Mouse (Mus musculus) limb, embryonic 10.5 days (tissue): ENCODE data around the gene Catspere2. TPM values are rescaled to one million over a fixed set of nuclear protein-coding genes. Genes with fewer than 3 reads are reported as not detected.
A peak's percentile ranks its signal among the peaks of the same experiment; 100 is the strongest.
"Not testable (repeated sequence)": the region's sequence is repeated elsewhere in the genome, so short reads cannot be mapped to it uniquely, and the experiment has no call there.

Experiments
- DNase-seq: peaks from one replicate; pipeline ENCODE4 v3.0.0-alpha.2; 2017; ENCODE audit warnings: low spot score
- H3K27ac ChIP-seq: fragments of 300-500 bp; sonication (generic); 2 replicates; pipeline ENCODE4 v1.5.1; 2016; ENCODE audit warnings: mild to moderate bottlenecking
- H3K27me3 ChIP-seq: fragments of 300-500 bp; sonication (generic); 2 replicates; pipeline ENCODE4 v1.6.1; 2016; ENCODE audit warnings: low read depth, mild to moderate bottlenecking; ENCODE audit not compliant: poor library complexity, severe bottlenecking
- H3K36me3 ChIP-seq: fragments of 300-500 bp; sonication (generic); 2 replicates; pipeline ENCODE4 v1.6.1; 2016; ENCODE audit warnings: mild to moderate bottlenecking, moderate library complexity
- H3K4me1 ChIP-seq: fragments of 300-500 bp; sonication (generic); 2 replicates; pipeline ENCODE4 v1.6.1; 2016
- H3K4me3 ChIP-seq: fragments of 300-500 bp; sonication (generic); 2 replicates; pipeline ENCODE4 v1.5.1; 2016; ENCODE audit warnings: mild to moderate bottlenecking, moderate library complexity
- H3K9me3 ChIP-seq: fragments of 300-500 bp; sonication (generic); replicated peaks from 2 replicates; pipeline ENCODE4 v1.6.1; 2016; ENCODE audit warnings: mild to moderate bottlenecking
- WGBS: fragments of 180-500 bp; shearing (Covaris S2); methylation state at CpG from one replicate; pipeline ENCODE4 v1.1.7; 2016; 5-methylcytosine and 5-hydroxymethylcytosine counted together
- polyA plus RNA-seq: library from polyadenylated mRNA; unstranded; fragments of >200 nt; fragmentation: Nextera tagmentation; extraction: Ambion mirVana; gene quantifications from 2 replicates; pipeline ENCODE4 v1.2.1, GENCODE M21; 2016

Catspere2 gene
- 0.08 TPM in 1 of 2 replicates, not detected in the other for polyA plus RNA-seq

- WGBS = under 1% methylated on average over 21 of the region's 21 CpGs
- not testable (repeated sequence) for H3K27me3 ChIP-seq, H3K36me3 ChIP-seq, H3K9me3 ChIP-seq, H3K4me1 ChIP-seq
- peak; percentile 84 for DNase-seq
- H3K27ac ChIP-seq = peak within 1 kb of the TSS; percentile 67; the same call in 1 of the 2 replicates
- H3K4me3 ChIP-seq = peak within 1 kb of the TSS; percentile 62
Measured at GRCm38 (mm10) chr1:177983024-177983450, at the start of gene Catspere2. Gene Catspere2, plus strand, starts transcription at chr1:177983423.

GRCm38 (mm10) chr1:177940422-177940977 is 42.7 kb upstream of the Catspere2 start:
- H3K27ac ChIP-seq, DNase-seq, H3K36me3 ChIP-seq, H3K4me1 ChIP-seq, H3K4me3 ChIP-seq, H3K9me3 ChIP-seq, H3K27me3 ChIP-seq: not testable (repeated sequence)
- WGBS = 12% methylated on average over 3 of the region's 4 CpGs

GRCm38 (mm10) chr1:177981276-177981675 is 1.9 kb upstream of the Catspere2 start:
- Histone ChIP-seq H3K4me3 (no peak overlapping the region), H3K9me3 (no peaks in the 10 kb centered on the region), H3K27ac (no peak overlapping the region), H3K36me3 (no peaks in the 10 kb centered on the region), H3K4me1 (0 out of 2 replicates have a peak, but pooled peaks cover 4% of the 10 kb centered on the region), H3K27me3 (no peaks in the 10 kb centered on the region)
- DNase-seq = no peak
- 74% methylated on average over 1 of the region's 1 CpGs for WGBS

- peak overlapping the region; percentile 67; the same call in 1 of the 2 replicates for H3K27ac ChIP-seq
- peak overlapping the region; percentile 62 for H3K4me3 ChIP-seq
- not testable (repeated sequence) for H3K4me1 ChIP-seq, H3K27me3 ChIP-seq, H3K36me3 ChIP-seq, H3K9me3 ChIP-seq, DNase-seq
- under 1% methylated on average over 25 of the region's 41 CpGs for WGBS
Measured at GRCm38 (mm10) chr1:177983582-177983981, 359 bp downstream of the Catspere2 start.

- no peaks in the 10 kb centered on the region for H3K27me3 ChIP-seq
- DNase-seq = no peak
- peak overlapping the region; percentile 28 for H3K4me3 ChIP-seq
- 0 out of 2 replicates have a peak, but pooled peaks cover 4% of the 10 kb centered on the region for H3K4me1 ChIP-seq
- 64% methylated on average over 9 of the region's 9 CpGs for WGBS
- no peak overlapping the region for H3K27ac ChIP-seq
- H3K36me3 ChIP-seq = no peaks in the 10 kb centered on the region
- no peaks in the 10 kb centered on the region for H3K9me3 ChIP-seq
Measured at GRCm38 (mm10) chr1:177984206-177984605, 983 bp downstream of the Catspere2 start.

GRCm38 (mm10) chr1:177987476-177987875 is 4.3 kb downstream of the Catspere2 start:
- not testable (repeated sequence) for DNase-seq, H3K9me3 ChIP-seq, H3K36me3 ChIP-seq, H3K4me1 ChIP-seq, H3K27ac ChIP-seq, H3K4me3 ChIP-seq, H3K27me3 ChIP-seq
- WGBS = 83% methylated on average over 1 of the region's 1 CpGs

GRCm38 (mm10) chr1:178072798-178073197 is 89.6 kb downstream of the Catspere2 start:
- not testable (repeated sequence) for H3K27me3 ChIP-seq, H3K4me3 ChIP-seq, H3K36me3 ChIP-seq, H3K4me1 ChIP-seq, H3K9me3 ChIP-seq, H3K27ac ChIP-seq
- peak; percentile 31 for DNase-seq
- WGBS = 52% methylated on average over 4 of the region's 4 CpGs

- not testable (repeated sequence) for H3K27ac ChIP-seq, H3K27me3 ChIP-seq, DNase-seq, H3K4me3 ChIP-seq, H3K9me3 ChIP-seq, H3K36me3 ChIP-seq, H3K4me1 ChIP-seq
Measured at GRCm38 (mm10) chr1:178097865-178098264, 114.6 kb downstream of the Catspere2 start.

GRCm38 (mm10) chr1:178108514-178108913 is 125.3 kb downstream of the Catspere2 start:
- WGBS = 79% methylated on average over 1 of the region's 1 CpGs

GRCm38 (mm10) chr1:178122236-178122635 is 139.0 kb downstream of the Catspere2 start:
- H3K9me3 ChIP-seq, H3K27me3 ChIP-seq: not testable (repeated sequence)

More at GRCm38 (mm10) chr1:178108514-178108913, 125.3 kb downstream of the Catspere2 start:
- DNase-seq, H3K27ac ChIP-seq, H3K4me1 ChIP-seq, H3K9me3 ChIP-seq, H3K36me3 ChIP-seq, H3K4me3 ChIP-seq, H3K27me3 ChIP-seq: not testable (repeated sequence)

GRCm38 (mm10) chr1:178134288-178134687 is 151.1 kb downstream of the Catspere2 start:
- Histone ChIP-seq H3K27ac (no peak overlapping the region), H3K27me3 (no peaks in the 10 kb centered on the region), H3K4me1 (no peaks in the 10 kb centered on the region), H3K36me3 (no peaks in the 10 kb centered on the region), H3K4me3 (no peak overlapping the region), H3K9me3 (no peaks in the 10 kb centered on the region)
- 94% methylated on average over 12 of the region's 12 CpGs for WGBS
- DNase-seq = no peak

More at GRCm38 (mm10) chr1:178122236-178122635, 139.0 kb downstream of the Catspere2 start:
- not testable (repeated sequence) for H3K4me3 ChIP-seq, H3K36me3 ChIP-seq, H3K4me1 ChIP-seq, DNase-seq, H3K27ac ChIP-seq
- WGBS = 85% methylated on average over 2 of the region's 2 CpGs

- 35% methylated on average over 2 of the region's 2 CpGs for WGBS
- not testable (repeated sequence) for H3K36me3 ChIP-seq, DNase-seq, H3K27ac ChIP-seq, H3K9me3 ChIP-seq, H3K27me3 ChIP-seq, H3K4me3 ChIP-seq, H3K4me1 ChIP-seq
Measured at GRCm38 (mm10) chr1:178146513-178146912, 163.3 kb downstream of the Catspere2 start.

GRCm38 (mm10) chr1:178146915-178147314 is 163.7 kb downstream of the Catspere2 start:
- WGBS = 57% methylated on average over 4 of the region's 4 CpGs
- not testable (repeated sequence) for H3K4me3 ChIP-seq, H3K36me3 ChIP-seq, H3K9me3 ChIP-seq, H3K4me1 ChIP-seq, DNase-seq, H3K27me3 ChIP-seq
- H3K27ac ChIP-seq = peak overlapping the region; percentile 36; the same call in 1 of the 2 replicates

GRCm38 (mm10) chr1:178182251-178182650 is 199.0 kb downstream of the Catspere2 start:
- no peak overlapping the region for H3K4me3 ChIP-seq
- peaks cover 3% of the 10 kb centered on the region; the same call in 1 of the 2 replicates for H3K4me1 ChIP-seq
- no peaks in the 10 kb centered on the region for H3K36me3 ChIP-seq
- H3K27ac ChIP-seq = no peak overlapping the region
- 98% methylated on average over 2 of the region's 2 CpGs for WGBS
- H3K27me3 ChIP-seq = no peaks in the 10 kb centered on the region
- DNase-seq = no peak
- no peaks in the 10 kb centered on the region for H3K9me3 ChIP-seq
